Comparison of ENCODE assay signal across 19 mouse cellular contexts in the genomic region with DNA sequence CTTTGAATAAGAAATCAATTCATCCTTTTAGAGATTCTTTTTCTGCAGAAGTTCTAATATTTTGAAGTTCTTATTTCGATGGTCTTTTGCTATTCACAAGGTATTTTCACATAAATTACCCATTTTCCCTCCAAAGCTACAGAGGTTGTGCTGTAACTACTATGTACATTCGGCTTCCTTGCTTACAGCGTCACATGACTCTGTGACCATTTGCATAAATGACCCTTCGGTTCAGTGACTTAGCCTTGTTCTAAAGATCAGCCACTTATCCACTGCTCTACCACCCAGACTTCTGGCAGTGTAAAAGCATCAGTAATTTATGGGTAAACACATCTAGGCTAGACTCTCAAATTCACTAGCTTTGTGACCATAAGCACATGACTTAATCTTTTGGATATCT.
"Had no signal": no experiment of that assay in that cellular context is flagged by ENCODE, and none has a peak within 500 bp of the region (broad histone marks: within the 10 kb centered on the region; RNA-seq: fewer than 3 reads in every experiment).

No protein-coding gene starts in this region.

- H3K36me3 ChIP-seq: midbrain, embryonic 10.5 days; midbrain, embryonic 12.5 days; neural tube, embryonic 13.5 days; neural tube, embryonic 15.5 days; stomach, embryonic 15.5 days had no signal

- H3K9ac ChIP-seq: lung, embryonic 14.5 days; midbrain, embryonic 12.5 days; neural tube, embryonic 13.5 days; neural tube, embryonic 15.5 days; stomach, embryonic 15.5 days had no signal

- DNase-seq: lung, adult 18-20 months; lung, embryonic 14.5 days; lung, postnatal 10 days; lung, postnatal 4 days; midbrain, embryonic 14.5 days; retina, postnatal 1 day; right cerebral cortex, adult 18-20 months; right cerebral cortex, postnatal 25 days; right cerebral cortex, postnatal 4 days; thymus, adult 2 months; thymus, postnatal 25 days; thymus, postnatal 4 days had no signal

- H3K27ac ChIP-seq: midbrain, embryonic 10.5 days; midbrain, embryonic 12.5 days; neural tube, embryonic 13.5 days; neural tube, embryonic 15.5 days; stomach, embryonic 15.5 days; stomach, postnatal 0 days had no signal

- H3K27me3 ChIP-seq: neural tube, embryonic 13.5 days; neural tube, embryonic 15.5 days; stomach, embryonic 15.5 days had no signal

- H3K4me3 ChIP-seq: midbrain, embryonic 10.5 days; midbrain, embryonic 12.5 days; myocyte; neural tube, embryonic 13.5 days; neural tube, embryonic 15.5 days; stomach, embryonic 15.5 days had no signal

- H3K4me1 ChIP-seq: stomach, embryonic 15.5 days had no signal

- H3K9me3 ChIP-seq: midbrain, embryonic 10.5 days; midbrain, embryonic 12.5 days; neural tube, embryonic 13.5 days; neural tube, embryonic 15.5 days; stomach, embryonic 15.5 days had no signal

- H3K4me2 ChIP-seq: lung, embryonic 14.5 days; midbrain, embryonic 12.5 days; neural tube, embryonic 13.5 days; neural tube, embryonic 15.5 days; stomach, embryonic 15.5 days had no signal
